Mouse (Mus musculus) kidney, embryonic 16.5 days (tissue): ENCODE data around the gene Snapc1. TPM values are rescaled to one million over a fixed set of nuclear protein-coding genes. Genes with fewer than 3 reads are reported as not detected.

Experiments
- ATAC-seq: fragments of 200-750 bp; cut with Nextera tagmentation; 2 replicates; pipeline ENCODE4 v1.8.0; 2017; ENCODE audit warnings: moderate TSS enrichment; ENCODE audit not compliant: low FRiP score, low TSS enrichment
- H3K27ac ChIP-seq: fragments of 300-500 bp; sonication (generic); 2 replicates; pipeline ENCODE4 v1.5.1; 2014; ENCODE audit warnings: low read length
- H3K27me3 ChIP-seq: fragments of 300-500 bp; sonication (generic); 2 replicates; pipeline ENCODE4 v1.6.1; 2014; ENCODE audit warnings: low read length, control low read depth, mixed read lengths; ENCODE audit not compliant: insufficient read depth
- H3K36me3 ChIP-seq: fragments of 300-500 bp; sonication (generic); 2 replicates; pipeline ENCODE4 v1.6.1; 2014; ENCODE audit warnings: low read length, control low read depth, mixed read lengths; ENCODE audit not compliant: insufficient read depth
- H3K4me1 ChIP-seq: fragments of 300-500 bp; sonication (generic); 2 replicates; pipeline ENCODE4 v1.6.1; 2014; ENCODE audit warnings: low read length, control low read depth, mixed read lengths; ENCODE audit not compliant: insufficient read depth
- H3K4me2 ChIP-seq: fragments of 300-500 bp; sonication (generic); replicated peaks from 2 replicates; pipeline ENCODE4 v1.6.1; 2014; ENCODE audit warnings: low read depth, low read length
- H3K4me3 ChIP-seq: fragments of 300-500 bp; sonication (generic); 2 replicates; pipeline ENCODE4 v1.5.1; 2014; ENCODE audit warnings: mild to moderate bottlenecking, low read length
- H3K9ac ChIP-seq: fragments of 300-500 bp; sonication (generic); replicated peaks from 2 replicates; pipeline ENCODE4 v1.6.1; 2014; ENCODE audit warnings: low read length
- H3K9me3 ChIP-seq: fragments of 300-500 bp; sonication (generic); 2 replicates; pipeline ENCODE4 v1.6.1; 2016; ENCODE audit warnings: low read length, control low read depth
- WGBS: fragments of 180-500 bp; shearing (Covaris S2); extraction: QIAGEN DNeasy Blood & Tissue Kit; methylation state at CpG from one replicate; pipeline ENCODE4 v1.1.7; 2014; 5-methylcytosine and 5-hydroxymethylcytosine counted together
- polyA plus RNA-seq: library from polyadenylated mRNA; unstranded; fragments of >200 nt; fragmentation: Nextera tagmentation; extraction: Ambion mirVana; gene quantifications from 2 replicates; pipeline ENCODE4 v1.2.1, GENCODE M21; 2015

Snapc1 gene
- polyA plus RNA-seq, 1 experiment from 2014 or later = 22.8 TPM

DNA sequence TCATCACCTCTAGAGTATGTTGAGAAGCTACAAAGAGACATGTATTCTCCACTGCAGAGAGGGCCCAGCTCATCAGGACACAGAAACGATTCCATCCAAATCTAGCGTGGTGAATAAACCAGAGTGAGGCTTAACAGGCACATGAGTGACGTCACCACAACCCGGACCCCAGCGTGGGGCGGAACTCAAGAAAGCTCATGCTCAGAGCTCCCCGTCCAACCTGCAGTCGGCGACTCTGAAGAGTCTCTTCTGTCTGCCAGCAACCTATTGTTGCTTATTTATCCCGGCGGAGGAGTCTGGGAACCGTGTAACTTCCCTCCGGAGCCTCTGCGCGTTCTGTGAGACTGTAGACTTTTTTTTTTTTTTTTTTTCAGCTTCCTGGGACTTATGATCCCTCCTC, 11.4 kb upstream of the Snapc1 start:
- Histone ChIP-seq H3K4me1 (0 out of 2 replicates have a peak, but pooled peaks cover 7% of the 10 kb centered on the region), H3K36me3 (no peaks in the 10 kb centered on the region; the same call in 1 of the 2 replicates), H3K9ac (peak overlapping the region; percentile 61), H3K27ac (no peak overlapping the region), H3K4me2 (peak overlapping the region; percentile 74), H3K4me3 (peak overlapping the region; percentile 45), H3K9me3 (no peaks in the 10 kb centered on the region), H3K27me3 (no peaks in the 10 kb centered on the region)
- WGBS = 11% methylated on average over 15 of the region's 15 CpGs
- peak; percentile 70; the same call in 1 of the 2 replicates for ATAC-seq

DNA sequence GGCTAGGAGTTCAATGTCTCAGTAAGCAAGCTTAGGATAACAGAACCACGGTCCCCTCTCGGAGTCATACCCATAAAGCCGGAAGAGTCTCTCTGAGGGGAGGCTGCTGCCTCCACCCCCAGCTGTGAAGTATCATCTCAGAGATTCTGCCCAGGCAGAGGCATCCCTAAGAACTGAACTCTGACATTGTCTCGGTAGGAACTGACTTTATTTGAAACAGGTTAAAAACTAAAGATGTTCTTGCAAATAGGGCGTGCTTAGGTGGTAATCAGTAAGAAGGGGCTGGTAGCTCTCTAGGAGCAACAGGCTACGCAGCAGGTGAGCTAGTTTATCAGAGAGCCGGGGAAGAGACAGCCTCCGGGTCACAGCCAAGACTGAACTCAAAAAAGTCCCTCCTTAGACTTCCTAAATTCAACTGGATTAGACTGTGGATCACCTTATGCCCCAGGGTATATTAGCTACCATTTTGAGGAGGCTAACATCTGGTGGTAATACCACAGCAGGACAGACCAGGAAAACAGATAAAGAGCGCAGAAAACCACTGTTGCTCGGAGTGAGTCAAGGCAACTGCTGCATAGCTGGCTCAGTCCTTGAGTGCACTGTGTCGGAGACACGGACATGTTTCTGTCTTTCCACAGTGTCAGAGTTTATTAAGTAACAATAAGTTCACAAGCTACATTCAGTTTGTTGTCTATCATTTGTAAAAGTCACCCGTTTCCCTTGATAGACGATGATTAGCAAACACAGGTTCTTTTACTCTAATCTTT, 10.7 kb upstream of the Snapc1 start:
- Histone ChIP-seq H3K4me3 (peak overlapping the region; percentile 45), H3K27me3 (no peaks in the 10 kb centered on the region), H3K4me2 (peak overlapping the region; percentile 74), H3K36me3 (no peaks in the 10 kb centered on the region), H3K27ac (no peak overlapping the region), H3K4me1 (0 out of 2 replicates have a peak, but pooled peaks cover 7% of the 10 kb centered on the region), H3K9me3 (no peaks in the 10 kb centered on the region), H3K9ac (peak overlapping the region; percentile 61)
- 54% methylated on average over 14 of the region's 14 CpGs for WGBS
- ATAC-seq = no peak

DNA sequence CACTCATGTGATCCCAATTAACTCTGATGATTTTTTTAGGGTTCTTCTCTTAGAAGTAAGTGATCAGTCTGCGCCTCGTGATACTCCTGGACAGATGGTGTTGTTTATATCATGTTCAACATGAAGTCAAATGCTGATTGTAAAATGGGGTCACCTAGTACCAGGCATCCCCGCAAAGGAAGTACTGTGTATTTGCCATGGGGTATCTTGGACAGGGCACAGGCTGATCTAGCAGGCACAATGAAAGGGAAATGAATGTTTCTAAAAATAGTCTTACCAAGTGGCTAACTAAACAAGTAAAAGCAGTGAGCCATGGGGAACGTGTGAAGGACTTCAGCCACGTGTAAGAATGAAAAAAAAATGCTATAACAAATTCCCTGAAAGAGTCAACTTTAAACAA, 9.5 kb upstream of the Snapc1 start:
- Histone ChIP-seq H3K9ac (no peak overlapping the region), H3K27ac (no peak overlapping the region), H3K9me3 (no peaks in the 10 kb centered on the region), H3K36me3 (no peaks in the 10 kb centered on the region), H3K4me1 (0 out of 2 replicates have a peak, but pooled peaks cover 2% of the 10 kb centered on the region), H3K4me2 (no peak overlapping the region), H3K4me3 (no peak overlapping the region), H3K27me3 (no peaks in the 10 kb centered on the region)
- no peak for ATAC-seq
- WGBS = 58% methylated on average over 5 of the region's 5 CpGs

DNA sequence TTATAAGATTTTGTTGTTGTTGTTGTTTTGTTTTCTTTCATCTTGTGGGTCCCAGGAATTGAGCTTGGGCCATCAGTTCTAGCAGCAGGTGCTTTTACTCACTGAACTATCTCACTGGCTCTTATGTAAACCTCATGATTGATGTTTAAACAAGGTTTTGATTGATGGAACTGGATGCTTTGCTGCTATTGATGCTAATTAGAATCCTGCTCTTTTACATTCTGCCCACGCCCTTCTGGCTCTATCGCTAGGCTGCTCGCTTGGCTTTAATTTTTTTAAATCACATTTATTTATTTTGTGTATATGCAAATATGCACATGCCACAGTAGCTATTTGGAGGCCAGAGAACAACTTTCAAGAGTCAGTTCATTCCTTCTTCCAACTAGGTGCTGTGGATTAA, 6.6 kb upstream of the Snapc1 start:
- no peaks in the 10 kb centered on the region for H3K27me3 ChIP-seq
- H3K27ac ChIP-seq = no peak overlapping the region
- H3K4me2 ChIP-seq = no peak overlapping the region
- H3K36me3 ChIP-seq = no peaks in the 10 kb centered on the region
- no peak overlapping the region for H3K9ac ChIP-seq
- WGBS = 91% methylated on average over 3 of the region's 3 CpGs
- no peak overlapping the region for H3K4me3 ChIP-seq
- H3K9me3 ChIP-seq = no peaks in the 10 kb centered on the region
- ATAC-seq = no peak
- 0 out of 2 replicates have a peak, but pooled peaks cover 1% of the 10 kb centered on the region for H3K4me1 ChIP-seq

DNA sequence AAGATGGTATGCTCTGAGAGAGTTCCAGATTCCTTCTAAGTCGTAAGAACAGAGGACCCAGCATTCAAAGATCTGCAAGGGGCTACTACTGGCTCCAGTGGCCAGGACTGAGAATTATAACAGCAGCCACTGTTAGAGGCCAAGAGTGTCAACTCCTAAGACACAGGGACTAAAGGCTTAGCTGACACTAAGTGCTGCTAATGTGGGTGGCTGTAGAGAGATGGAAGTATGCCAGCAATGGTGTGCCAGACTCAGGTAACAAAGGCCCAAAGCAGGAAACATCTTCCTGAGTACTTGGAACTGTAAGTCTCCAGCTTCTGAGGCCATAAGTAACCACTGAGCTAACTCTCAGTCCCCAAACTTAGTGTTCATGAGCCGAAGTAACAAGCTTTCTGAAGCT, 5.5 kb upstream of the Snapc1 start:
- Histone ChIP-seq H3K4me2 (no peak overlapping the region), H3K4me3 (no peak overlapping the region), H3K27ac (no peak overlapping the region), H3K36me3 (no peaks in the 10 kb centered on the region), H3K9ac (no peak overlapping the region), H3K4me1 (no peaks in the 10 kb centered on the region), H3K27me3 (no peaks in the 10 kb centered on the region), H3K9me3 (no peaks in the 10 kb centered on the region)
- WGBS = 79% methylated on average over 2 of the region's 2 CpGs
- ATAC-seq = no peak

DNA sequence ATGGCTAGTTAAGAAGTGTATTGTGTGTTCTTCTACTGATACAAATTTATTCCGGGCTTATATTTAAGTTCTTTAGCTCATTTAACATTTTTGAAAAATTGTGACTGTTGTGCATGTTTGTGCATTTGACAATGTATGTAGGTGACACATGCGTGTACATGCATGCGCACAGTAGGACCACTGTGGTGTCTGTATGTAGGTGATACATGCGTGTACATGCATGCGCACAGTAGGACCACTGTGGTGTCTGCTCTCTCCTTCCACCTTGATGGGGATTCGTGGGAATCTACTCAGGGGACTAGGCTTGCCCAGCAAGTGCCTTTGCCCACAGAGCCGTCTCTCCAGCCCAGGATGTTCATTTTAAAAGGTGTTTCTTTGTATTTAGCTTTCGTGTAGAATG, 4.9 kb downstream of the Snapc1 start:
- WGBS = 94% methylated on average over 8 of the region's 8 CpGs
- no peak overlapping the region for H3K9ac ChIP-seq
- no peak overlapping the region for H3K4me3 ChIP-seq
- H3K4me1 ChIP-seq = peaks cover 8% of the 10 kb centered on the region
- H3K27me3 ChIP-seq = no peaks in the 10 kb centered on the region
- H3K9me3 ChIP-seq = peaks cover 6% of the 10 kb centered on the region; the same call in 1 of the 2 replicates
- peaks cover 48% of the 10 kb centered on the region for H3K36me3 ChIP-seq
- H3K4me2 ChIP-seq = no peak overlapping the region
- ATAC-seq = no peak
- H3K27ac ChIP-seq = no peak overlapping the region

DNA sequence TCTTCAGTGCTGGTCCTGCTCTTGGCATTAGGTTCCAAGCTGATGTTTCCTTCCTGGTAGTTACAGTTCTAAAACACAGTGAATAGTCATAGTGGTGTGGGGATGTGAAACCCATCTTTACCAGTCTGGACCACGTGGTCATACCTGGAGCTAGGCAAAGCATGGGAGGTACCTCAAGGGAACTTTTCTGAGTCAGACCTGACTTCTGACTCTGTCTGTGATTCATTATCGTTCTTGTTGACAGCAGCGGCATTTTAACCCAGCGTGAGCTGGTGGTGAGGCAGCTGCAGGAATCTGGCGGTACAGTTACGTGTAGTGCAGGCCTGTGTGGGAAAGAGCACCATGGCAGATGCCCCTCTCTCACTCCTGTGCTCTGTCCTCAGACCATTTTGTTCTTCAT, 10.3 kb downstream of the Snapc1 start:
- H3K36me3 ChIP-seq = peaks cover 64% of the 10 kb centered on the region
- no peak for ATAC-seq
- no peak overlapping the region for H3K9ac ChIP-seq
- H3K4me3 ChIP-seq = no peak overlapping the region
- peaks cover 6% of the 10 kb centered on the region; the same call in 1 of the 2 replicates for H3K9me3 ChIP-seq
- no peak overlapping the region for H3K4me2 ChIP-seq
- no peak overlapping the region for H3K27ac ChIP-seq
- H3K4me1 ChIP-seq = no peaks in the 10 kb centered on the region
- 94% methylated on average over 6 of the region's 6 CpGs for WGBS
- no peaks in the 10 kb centered on the region for H3K27me3 ChIP-seq

DNA sequence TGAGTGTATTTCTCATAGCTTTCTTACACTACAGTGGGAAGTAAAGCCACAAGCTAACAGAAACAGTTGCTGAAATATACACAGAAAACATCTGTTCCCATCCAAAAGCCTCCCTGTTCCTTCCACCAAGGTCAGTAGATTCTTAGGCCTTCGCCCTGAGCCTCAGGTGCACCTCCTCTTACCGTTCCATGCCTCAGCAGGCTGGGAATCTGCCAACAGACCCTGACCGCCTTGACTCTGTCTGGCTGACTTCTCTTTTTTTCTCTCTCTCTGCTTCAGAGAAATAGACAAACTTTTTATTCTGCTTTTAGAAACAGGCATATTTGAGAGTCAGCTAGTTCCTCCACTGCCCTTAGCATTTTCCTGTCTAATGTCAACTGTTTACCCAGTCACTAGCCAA, 13.9 kb downstream of the Snapc1 start:
- Histone ChIP-seq H3K9me3 (no peaks in the 10 kb centered on the region), H3K4me3 (no peak overlapping the region), H3K36me3 (peaks cover 43% of the 10 kb centered on the region), H3K9ac (no peak overlapping the region), H3K27me3 (no peaks in the 10 kb centered on the region), H3K4me2 (no peak overlapping the region), H3K4me1 (no peaks in the 10 kb centered on the region), H3K27ac (no peak overlapping the region)
- ATAC-seq = no peak
- 82% methylated on average over 3 of the region's 3 CpGs for WGBS

DNA sequence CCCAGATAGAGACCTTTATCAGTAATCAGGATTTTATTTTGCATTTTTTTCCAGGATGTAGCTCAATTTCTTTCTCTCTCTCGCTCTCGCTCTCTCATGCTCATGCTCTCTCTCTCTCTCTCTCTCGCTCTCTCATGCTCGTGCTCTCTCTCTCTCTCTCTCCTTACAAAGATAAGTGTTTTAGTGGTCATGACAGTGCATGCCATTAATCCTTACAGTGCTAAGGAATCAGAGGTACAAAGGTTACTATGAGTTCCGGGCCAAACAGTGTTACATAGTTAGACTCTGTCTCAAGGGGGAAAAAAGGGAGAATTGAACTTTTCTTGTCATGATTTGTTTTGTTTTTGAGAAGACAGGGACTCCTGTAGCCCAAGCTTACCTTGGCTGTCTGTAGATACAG, 15.4 kb downstream of the Snapc1 start:
- H3K9ac ChIP-seq = no peak overlapping the region
- H3K27me3 ChIP-seq = no peaks in the 10 kb centered on the region
- no peaks in the 10 kb centered on the region for H3K9me3 ChIP-seq
- no peak overlapping the region for H3K4me3 ChIP-seq
- 87% methylated on average over 5 of the region's 5 CpGs for WGBS
- no peak overlapping the region for H3K27ac ChIP-seq
- H3K4me1 ChIP-seq = no peaks in the 10 kb centered on the region
- H3K36me3 ChIP-seq = peaks cover 51% of the 10 kb centered on the region
- no peak overlapping the region for H3K4me2 ChIP-seq
- ATAC-seq = no peak

DNA sequence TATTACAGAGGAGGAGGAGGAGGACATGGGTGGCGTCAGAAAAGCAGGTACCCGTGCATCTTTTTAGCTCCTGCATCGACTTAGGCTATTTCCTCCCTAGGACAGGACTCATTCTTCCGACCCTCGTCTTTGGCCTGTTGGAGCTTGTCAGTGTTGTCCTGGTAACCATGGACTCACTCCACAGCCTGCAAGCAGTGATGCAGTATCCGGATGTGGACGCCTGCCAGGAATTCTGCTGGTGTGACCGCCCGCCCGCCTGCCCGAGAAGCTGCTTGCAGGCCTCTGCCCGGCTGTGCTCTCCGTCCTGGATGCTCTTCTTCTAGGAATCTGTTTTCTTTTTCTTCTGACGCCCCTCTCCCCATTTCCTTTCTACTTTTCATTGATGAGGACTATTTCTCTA, 18.3 kb downstream of the Snapc1 start:
- ATAC-seq = peak; percentile 63
- Histone ChIP-seq H3K4me3 (no peak overlapping the region), H3K27me3 (no peaks in the 10 kb centered on the region), H3K27ac (no peak overlapping the region), H3K4me2 (no peak overlapping the region), H3K9me3 (no peaks in the 10 kb centered on the region), H3K36me3 (peaks cover 39% of the 10 kb centered on the region), H3K4me1 (no peaks in the 10 kb centered on the region), H3K9ac (no peak overlapping the region)
- 57% methylated on average over 14 of the region's 14 CpGs for WGBS
